Mouse (Mus musculus) brain, embryonic 18.5 days (tissue): ENCODE results near the gene Mmd2.

Source experiments
- DNase-seq: peaks from one replicate; pipeline ENCODE4 v3.0.0-alpha.2; 2012; ENCODE audit warnings: low read depth, low spot score

Gene Mmd2

GRCm38 (mm10) chr5:142608989-142609325, 357 bp upstream of the Mmd2 start:
- no peak for DNase-seq

- DNase-seq, result no peak
Observed at GRCm38 (mm10) chr5:142605288-142605687, 3.3 kb downstream of the Mmd2 start.

GRCm38 (mm10) chr5:142604379-142604778, 4.2 kb downstream of the Mmd2 start:
- DNase-seq, result no peak

GRCm38 (mm10) chr5:142597648-142598390, 10.8 kb downstream of the Mmd2 start:
- DNase-seq, result no peak

GRCm38 (mm10) chr5:142596723-142597122, 11.9 kb downstream of the Mmd2 start:
- no peak for DNase-seq

- DNase-seq, result peak; percentile 60
Observed at GRCm38 (mm10) chr5:142595698-142596097, 12.9 kb downstream of the Mmd2 start.

- DNase-seq, result no peak
Observed at GRCm38 (mm10) chr5:142590953-142591616, 17.5 kb downstream of the Mmd2 start.

- DNase-seq, result peak; percentile 61
Observed at GRCm38 (mm10) chr5:142583616-142584126, 24.9 kb downstream of the Mmd2 start.

GRCm38 (mm10) chr5:142581517-142581916, 27.1 kb downstream of the Mmd2 start:
- DNase-seq, result no peak

GRCm38 (mm10) chr5:142578192-142578591, 30.4 kb downstream of the Mmd2 start:
- no peak for DNase-seq

GRCm38 (mm10) chr5:142576832-142577231, 31.8 kb downstream of the Mmd2 start:
- no peak for DNase-seq

- no peak for DNase-seq
Observed at GRCm38 (mm10) chr5:142574323-142575057, 34.1 kb downstream of the Mmd2 start.

- DNase-seq, result no peak
Observed at GRCm38 (mm10) chr5:142564606-142565005, 44.0 kb downstream of the Mmd2 start.

GRCm38 (mm10) chr5:142560261-142560660, 48.3 kb downstream of the Mmd2 start:
- no peak for DNase-seq

GRCm38 (mm10) chr5:142557397-142558067, 51.1 kb downstream of the Mmd2 start:
- DNase-seq, result peak; percentile 50

GRCm38 (mm10) chr5:142556721-142557120, 51.9 kb downstream of the Mmd2 start:
- no peak for DNase-seq

GRCm38 (mm10) chr5:142555866-142556265, 52.7 kb downstream of the Mmd2 start:
- DNase-seq, result no peak

- peak; percentile 92 for DNase-seq
Observed at GRCm38 (mm10) chr5:142550706-142551652, 57.6 kb downstream of the Mmd2 start, which contains the start of gene Radil. Gene Radil, minus strand, starts transcription at chr5:142551098.

- DNase-seq, result no peak
Observed at GRCm38 (mm10) chr5:142549961-142550705, 58.5 kb downstream of the Mmd2 start.

GRCm38 (mm10) chr5:142549441-142549840, 59.2 kb downstream of the Mmd2 start:
- no peak for DNase-seq
